Mouse (Mus musculus) midbrain, embryonic 15.5 days (tissue): Measurements from ENCODE around the gene Il4ra. TPM values are rescaled to one million over a fixed set of nuclear protein-coding genes. Genes with fewer than 3 reads are reported as not detected.

Source experiments
- ATAC-seq: fragments of 200-750 bp; cut with Nextera tagmentation; replicated peaks from 2 replicates; pipeline ENCODE4 v1.8.0; 2017; ENCODE audit warnings: moderate TSS enrichment
- H3K27ac ChIP-seq: fragments of 300-500 bp; sonication (generic); 2 replicates; pipeline ENCODE4 v1.5.1; 2015; ENCODE audit warnings: mild to moderate bottlenecking, inconsistent platforms
- H3K27me3 ChIP-seq: fragments of 300-500 bp; sonication (generic); replicated peaks from 2 replicates; pipeline ENCODE4 v1.6.1; 2015; ENCODE audit warnings: inconsistent platforms
- H3K36me3 ChIP-seq: fragments of 300-500 bp; sonication (generic); replicated peaks from 2 replicates; pipeline ENCODE4 v1.6.1; 2015; ENCODE audit warnings: inconsistent platforms
- H3K4me1 ChIP-seq: fragments of 300-500 bp; sonication (generic); 2 replicates; pipeline ENCODE4 v1.6.1; 2015; ENCODE audit warnings: inconsistent platforms
- H3K4me2 ChIP-seq: fragments of 300-500 bp; sonication (generic); 2 replicates; pipeline ENCODE4 v1.6.1; 2015; ENCODE audit warnings: inconsistent platforms, mild to moderate bottlenecking, moderate library complexity
- H3K4me3 ChIP-seq: fragments of 300-500 bp; sonication (generic); 2 replicates; pipeline ENCODE4 v1.5.1; 2015; ENCODE audit warnings: mild to moderate bottlenecking, inconsistent platforms
- H3K9ac ChIP-seq: fragments of 300-500 bp; sonication (generic); 2 replicates; pipeline ENCODE4 v1.6.1; 2015; ENCODE audit warnings: mild to moderate bottlenecking, inconsistent platforms
- H3K9me3 ChIP-seq: fragments of 300-500 bp; sonication (generic); 2 replicates; pipeline ENCODE4 v1.6.1; 2016; ENCODE audit warnings: inconsistent platforms
- WGBS: fragments of 180-500 bp; shearing (Covaris S2); methylation state at CpG from one replicate; pipeline ENCODE4 v1.1.7; 2015; ENCODE audit warnings: mixed read lengths; 5-methylcytosine and 5-hydroxymethylcytosine counted together
- polyA plus RNA-seq: library from polyadenylated mRNA; unstranded; fragments of >200 nt; fragmentation: Nextera tagmentation; extraction: Ambion mirVana; gene quantifications from 2 replicates; pipeline ENCODE4 v1.2.1, GENCODE M21; 2015

The Il4ra gene
- polyA plus RNA-seq, 1 experiment from 2014 or later = 5.4 TPM

GRCm38 (mm10) chr7:125527186-125527585 is 24.7 kb upstream of the Il4ra start:
- H3K27me3 ChIP-seq = no peaks in the 10 kb centered on the region
- H3K27ac ChIP-seq = no peak overlapping the region
- no peaks in the 10 kb centered on the region for H3K4me1 ChIP-seq
- ATAC-seq = no peak
- H3K36me3 ChIP-seq = no peaks in the 10 kb centered on the region
- H3K9me3 ChIP-seq = no peaks in the 10 kb centered on the region
- H3K4me3 ChIP-seq = no peak overlapping the region
- no peak overlapping the region for H3K9ac ChIP-seq
- WGBS = 88% methylated on average over 6 of the region's 6 CpGs
- no peak overlapping the region for H3K4me2 ChIP-seq

GRCm38 (mm10) chr7:125527901-125528580 is 23.9 kb upstream of the Il4ra start:
- WGBS = 88% methylated on average over 9 of the region's 9 CpGs
- ATAC-seq = no peak

GRCm38 (mm10) chr7:125539351-125539750 is 12.6 kb upstream of the Il4ra start:
- Histone ChIP-seq H3K9me3 (no peaks in the 10 kb centered on the region), H3K4me1 (0 out of 2 replicates have a peak, but pooled peaks cover 4% of the 10 kb centered on the region), H3K4me3 (no peak overlapping the region), H3K4me2 (no peak overlapping the region), H3K9ac (no peak overlapping the region), H3K27ac (no peak overlapping the region), H3K27me3 (no peaks in the 10 kb centered on the region), H3K36me3 (no peaks in the 10 kb centered on the region)
- WGBS = 93% methylated on average over 3 of the region's 3 CpGs
- ATAC-seq = no peak

More at GRCm38 (mm10) chr7:125527901-125528580, 23.9 kb upstream of the Il4ra start:
- Histone ChIP-seq H3K4me3 (no peak overlapping the region), H3K9ac (no peak overlapping the region), H3K27ac (no peak overlapping the region), H3K9me3 (no peaks in the 10 kb centered on the region), H3K27me3 (no peaks in the 10 kb centered on the region), H3K4me2 (no peak overlapping the region), H3K36me3 (no peaks in the 10 kb centered on the region), H3K4me1 (no peaks in the 10 kb centered on the region)

- no peak overlapping the region for H3K9ac ChIP-seq
- no peak overlapping the region for H3K4me3 ChIP-seq
- H3K4me1 ChIP-seq = 0 out of 2 replicates have a peak, but pooled peaks cover 4% of the 10 kb centered on the region
- H3K27me3 ChIP-seq = 0 out of 2 replicates have a peak, but pooled peaks cover 3% of the 10 kb centered on the region
- WGBS = 93% methylated on average over 1 of the region's 1 CpGs
- H3K9me3 ChIP-seq = no peaks in the 10 kb centered on the region
- no peak overlapping the region for H3K4me2 ChIP-seq
- no peak overlapping the region for H3K27ac ChIP-seq
- no peaks in the 10 kb centered on the region for H3K36me3 ChIP-seq
- ATAC-seq = no peak
Measured at GRCm38 (mm10) chr7:125541026-125541425, 10.9 kb upstream of the Il4ra start.

- Histone ChIP-seq H3K4me2 (no peak overlapping the region), H3K4me1 (0 out of 2 replicates have a peak, but pooled peaks cover 4% of the 10 kb centered on the region), H3K4me3 (no peak overlapping the region), H3K36me3 (no peaks in the 10 kb centered on the region), H3K27ac (no peak overlapping the region), H3K27me3 (0 out of 2 replicates have a peak, but pooled peaks cover 3% of the 10 kb centered on the region), H3K9ac (no peak overlapping the region), H3K9me3 (no peaks in the 10 kb centered on the region)
- 83% methylated on average over 2 of the region's 2 CpGs for WGBS
- no peak for ATAC-seq
Measured at GRCm38 (mm10) chr7:125541821-125542220, 10.1 kb upstream of the Il4ra start.

DNA sequence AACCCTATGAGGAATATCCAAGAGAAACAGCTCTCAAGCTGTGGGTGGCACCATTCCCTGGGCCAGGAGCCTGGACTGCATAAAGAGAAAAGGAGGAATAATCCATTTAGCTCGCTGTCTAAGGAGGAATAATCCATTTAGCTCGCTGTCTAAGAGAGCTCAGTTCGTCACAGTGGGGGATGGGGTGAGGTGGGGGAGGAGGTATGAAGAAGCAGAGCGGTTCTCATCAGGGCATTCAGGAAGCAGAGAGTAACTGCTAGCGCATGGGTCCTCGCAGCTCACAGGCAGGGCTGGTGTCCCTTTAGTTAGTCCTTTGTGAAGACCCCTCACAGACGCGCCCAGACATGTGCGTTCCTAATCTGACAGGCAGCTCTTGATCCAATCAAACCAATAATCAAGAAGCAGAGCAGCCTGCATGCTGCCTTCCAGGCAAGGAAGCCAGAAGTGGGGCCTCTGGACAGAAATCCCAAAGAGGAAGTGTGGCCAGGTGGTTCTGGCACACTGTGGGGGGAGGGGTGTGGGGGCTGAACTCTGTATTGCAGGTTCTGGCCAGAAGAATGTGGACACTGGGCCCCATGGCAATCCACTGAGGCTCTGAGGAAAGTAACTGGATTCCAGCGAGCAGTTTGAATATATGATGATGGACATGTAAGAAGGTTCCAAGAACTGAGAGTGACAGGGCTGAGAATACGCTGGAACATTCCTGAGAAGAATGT is 9.4 kb upstream of the Il4ra start:
- Histone ChIP-seq H3K27me3 (0 out of 2 replicates have a peak, but pooled peaks cover 3% of the 10 kb centered on the region), H3K9me3 (no peaks in the 10 kb centered on the region), H3K27ac (no peak overlapping the region), H3K36me3 (no peaks in the 10 kb centered on the region), H3K4me2 (no peak overlapping the region), H3K9ac (no peak overlapping the region), H3K4me3 (no peak overlapping the region), H3K4me1 (0 out of 2 replicates have a peak, but pooled peaks cover 4% of the 10 kb centered on the region)
- WGBS = 36% methylated on average over 11 of the region's 11 CpGs
- ATAC-seq = no peak

- Histone ChIP-seq H3K9ac (no peak overlapping the region), H3K27ac (no peak overlapping the region), H3K9me3 (no peaks in the 10 kb centered on the region), H3K27me3 (0 out of 2 replicates have a peak, but pooled peaks cover 3% of the 10 kb centered on the region), H3K4me3 (no peak overlapping the region), H3K4me2 (no peak overlapping the region), H3K36me3 (no peaks in the 10 kb centered on the region), H3K4me1 (0 out of 2 replicates have a peak, but pooled peaks cover 4% of the 10 kb centered on the region)
- no peak for ATAC-seq
- 79% methylated on average over 3 of the region's 3 CpGs for WGBS
Measured at GRCm38 (mm10) chr7:125543497-125543896, 8.4 kb upstream of the Il4ra start.

DNA sequence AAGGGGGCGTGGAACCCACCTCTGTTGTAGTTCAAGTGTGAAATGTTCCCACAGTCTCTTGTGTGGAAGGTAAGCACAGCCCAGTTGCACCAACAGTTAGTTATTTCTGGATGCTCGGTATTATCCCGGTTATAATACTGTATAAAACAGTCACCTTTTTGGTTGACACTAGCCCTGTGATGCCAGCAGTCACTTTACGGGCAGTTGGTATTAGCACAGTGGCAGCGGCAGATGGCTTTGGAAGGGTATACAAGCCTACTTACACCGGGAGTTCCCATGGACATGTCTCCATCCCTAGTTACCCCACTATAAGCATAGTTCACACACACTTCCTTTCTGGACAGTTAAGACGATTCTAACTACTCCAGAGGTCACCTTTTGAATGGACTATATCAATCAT is 6.6 kb upstream of the Il4ra start:
- no peak for ATAC-seq

GRCm38 (mm10) chr7:125546727-125547126 is 5.2 kb upstream of the Il4ra start:
- Histone ChIP-seq H3K27ac (no peak overlapping the region), H3K4me3 (no peak overlapping the region), H3K27me3 (0 out of 2 replicates have a peak, but pooled peaks cover 8% of the 10 kb centered on the region), H3K36me3 (no peaks in the 10 kb centered on the region), H3K9ac (no peak overlapping the region), H3K4me2 (no peak overlapping the region), H3K9me3 (no peaks in the 10 kb centered on the region), H3K4me1 (peaks cover 10% of the 10 kb centered on the region; the same call in 1 of the 2 replicates)
- no peak for ATAC-seq
- WGBS = 88% methylated on average over 6 of the region's 6 CpGs

More for the DNA sequence above, 6.6 kb upstream of the Il4ra start:
- H3K9me3 ChIP-seq = no peaks in the 10 kb centered on the region
- 0 out of 2 replicates have a peak, but pooled peaks cover 4% of the 10 kb centered on the region for H3K4me1 ChIP-seq
- H3K9ac ChIP-seq = no peak overlapping the region
- no peaks in the 10 kb centered on the region for H3K36me3 ChIP-seq
- no peak overlapping the region for H3K4me2 ChIP-seq
- 93% methylated on average over 7 of the region's 7 CpGs for WGBS
- H3K27ac ChIP-seq = no peak overlapping the region
- H3K4me3 ChIP-seq = no peak overlapping the region
- H3K27me3 ChIP-seq = 0 out of 2 replicates have a peak, but pooled peaks cover 3% of the 10 kb centered on the region

DNA sequence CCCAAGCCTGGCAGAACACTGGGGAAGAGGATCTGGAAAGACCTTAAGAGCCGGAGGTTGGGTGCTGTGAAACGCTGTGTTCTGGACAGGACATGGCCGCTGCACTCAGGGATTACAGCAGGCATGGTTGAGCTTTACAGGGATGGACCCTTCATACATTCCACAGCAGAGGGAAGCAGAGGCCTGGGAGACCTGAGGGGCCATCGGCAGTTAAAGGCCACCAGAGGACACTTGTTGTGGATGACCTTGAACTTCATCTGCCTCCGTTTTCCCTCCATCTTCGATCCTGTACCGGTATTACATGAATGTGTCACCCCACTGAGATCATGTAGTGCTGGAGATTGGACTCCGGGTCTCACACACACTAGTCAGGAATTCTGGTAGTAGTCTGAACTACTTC is 2.0 kb upstream of the Il4ra start:
- Histone ChIP-seq H3K4me3 (no peak overlapping the region), H3K9me3 (no peaks in the 10 kb centered on the region), H3K4me1 (peaks cover 17% of the 10 kb centered on the region; the same call in 1 of the 2 replicates), H3K9ac (no peak overlapping the region), H3K27me3 (0 out of 2 replicates have a peak, but pooled peaks cover 13% of the 10 kb centered on the region), H3K4me2 (no peak overlapping the region), H3K27ac (no peak overlapping the region), H3K36me3 (no peaks in the 10 kb centered on the region)
- no peak for ATAC-seq
- 74% methylated on average over 8 of the region's 8 CpGs for WGBS

DNA sequence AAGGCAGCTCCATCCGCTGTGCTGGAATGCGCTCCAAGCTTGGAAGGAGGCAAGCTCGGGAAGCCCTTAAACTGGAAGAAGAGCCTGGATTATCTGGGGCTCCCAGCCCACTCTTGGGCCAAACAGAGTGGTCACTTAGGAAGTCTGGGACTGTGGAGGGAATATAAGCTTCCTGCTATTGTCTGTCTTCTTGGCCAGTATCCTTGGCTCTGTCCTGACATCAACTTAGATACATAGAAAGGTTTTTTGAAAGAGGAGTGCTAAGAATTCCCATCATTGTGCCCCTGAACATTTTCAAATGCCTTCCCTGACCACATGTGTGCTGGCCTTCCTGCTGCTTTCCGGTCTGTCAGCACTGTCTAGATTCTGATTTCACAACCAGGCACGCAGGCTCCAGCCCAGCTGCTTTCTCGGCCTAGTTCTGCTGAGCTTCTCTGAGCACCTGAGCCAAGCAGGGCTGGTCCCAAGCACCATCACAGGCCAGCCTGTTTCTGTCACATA is 989 bp upstream of the Il4ra start:
- Histone ChIP-seq H3K27ac (no peak overlapping the region), H3K9me3 (no peaks in the 10 kb centered on the region), H3K4me2 (no peak overlapping the region), H3K27me3 (0 out of 2 replicates have a peak, but pooled peaks cover 11% of the 10 kb centered on the region), H3K4me3 (no peak overlapping the region), H3K36me3 (no peaks in the 10 kb centered on the region), H3K9ac (no peak overlapping the region), H3K4me1 (peaks cover 17% of the 10 kb centered on the region; the same call in 1 of the 2 replicates)
- no peak for ATAC-seq
- 74% methylated on average over 6 of the region's 6 CpGs for WGBS

- ATAC-seq = no peak
- Histone ChIP-seq H3K4me3 (peak overlapping the region; percentile 53), H3K9me3 (no peaks in the 10 kb centered on the region), H3K9ac (no peak overlapping the region), H3K27me3 (0 out of 2 replicates have a peak, but pooled peaks cover 11% of the 10 kb centered on the region), H3K36me3 (no peaks in the 10 kb centered on the region), H3K4me2 (peak overlapping the region; percentile 98), H3K27ac (no peak overlapping the region), H3K4me1 (peaks cover 17% of the 10 kb centered on the region; the same call in 1 of the 2 replicates)
- 79% methylated on average over 11 of the region's 11 CpGs for WGBS
Measured at GRCm38 (mm10) chr7:125552851-125553555, 1.1 kb downstream of the Il4ra start.
